ENCODE assay signal across 8 mouse cellular contexts in genomic region chr3:88579454-88580117, GRCm38 (mm10). TPM values are rescaled to one million over a fixed set of nuclear protein-coding genes. Genes with fewer than 3 reads are reported as not detected.
DNase-seq lines count a peak whose midpoint lies in the region; ATAC-seq and TF ChIP-seq lines count a peak whose summit lies in the region.

No protein-coding gene starts in this region.

- H3K27me3 ChIP-seq in cerebellum, adult 2 months (ENCODE audit: control insufficient read depth, insufficient read depth, low read length), result no peaks in the 10 kb centered on the region
- no peaks in the 10 kb centered on the region for H3K27me3 ChIP-seq in forebrain, postnatal 0 days (ENCODE audit: insufficient read depth, low read length)

- no peaks in the 10 kb centered on the region for H3K9me3 ChIP-seq in forebrain, postnatal 0 days (ENCODE audit: low read length)

- peak overlapping the region; percentile 88 for H3K27ac ChIP-seq in cerebellum, adult 2 months (ENCODE audit: insufficient read depth, low read length)
- peak overlapping the region; percentile 68; the same call in 1 of the 2 replicates for H3K27ac ChIP-seq in forebrain, postnatal 0 days (ENCODE audit: low read depth, low read length)
- peak overlapping the region; percentile 90 for H3K27ac ChIP-seq in layer of hippocampus, adult 2 months

- peaks cover 23% of the 10 kb centered on the region for H3K36me3 ChIP-seq in forebrain, postnatal 0 days (ENCODE audit: insufficient read depth)

- H3K4me1 ChIP-seq in cerebellum, adult 2 months (ENCODE audit: control insufficient read depth, insufficient read depth, low read length), result no peaks in the 10 kb centered on the region
- H3K4me1 ChIP-seq in forebrain, postnatal 0 days (ENCODE audit: insufficient read depth), result peaks cover 7% of the 10 kb centered on the region; the same call in 1 of the 2 replicates
- H3K4me1 ChIP-seq in lung, adult 2 months (ENCODE audit: control insufficient read depth, insufficient read depth, low read length), result peaks cover 6% of the 10 kb centered on the region

- H3K9ac ChIP-seq in forebrain, postnatal 0 days, result peak overlapping the region; percentile 79

- peak overlapping the region; percentile 71 for H3K4me2 ChIP-seq in forebrain, postnatal 0 days (ENCODE audit: low read depth)

- peak; percentile 97 for ATAC-seq in forebrain, postnatal 0 days
- peak; percentile 98 for ATAC-seq in neutrophil, adult 5-6 weeks (ENCODE audit: extremely low read depth, insufficient number of reproducible peaks, low FRiP score, poor library complexity, severe bottlenecking)

- peak overlapping the region; percentile 95 for H3K4me3 ChIP-seq in cerebellum, adult 2 months (replicated peaks; ENCODE audit: insufficient read depth, low read depth, low read length)
- H3K4me3 ChIP-seq in forebrain, postnatal 0 days (ENCODE audit: low read depth, low read length), result peak overlapping the region; percentile 78
- H3K4me3 ChIP-seq in layer of hippocampus, adult 2 months, result peak overlapping the region; percentile 72
- H3K4me3 ChIP-seq in lung, adult 2 months (replicated peaks; ENCODE audit: extremely low read depth, low read depth, low read length), result peak overlapping the region; percentile 90

- DNase-seq in MEL-GATA-1-ER (ENCODE audit: extremely low read depth, low read depth), result peak; percentile 93
- peak; percentile 84 to 87 for DNase-seq in cerebellum, adult 2 months
- peak; percentile 87 for DNase-seq in forebrain, postnatal 0 days
- peak; percentile 83 for DNase-seq in heart, postnatal 4 days
- peak; percentile 82 to 88 for DNase-seq in layer of hippocampus, adult 2 months (ENCODE audit: low spot score in 2 of 2)
- peak; percentile 77 for DNase-seq in lung, adult 2 months
- peak; percentile 84 for DNase-seq in testis, postnatal 14 days (ENCODE audit: low spot score)

- no peak for TF ChIP-seq CTCF in cerebellum, adult 2 months (IDR thresholded peaks at IDR 0.05; ENCODE audit: borderline replicate concordance, insufficient read depth, low read depth, low read length)
- no peak for TF ChIP-seq CTCF in forebrain, postnatal 0 days (IDR thresholded peaks at IDR 0.05; ENCODE audit: low read depth)
- no peak for TF ChIP-seq CTCF in layer of hippocampus, adult 2 months (conservative IDR thresholded peaks at IDR 0.05)
- TF ChIP-seq CTCF in lung, adult 2 months (IDR thresholded peaks at IDR 0.05; ENCODE audit: insufficient read depth, low read length), result no peak

- under 1% methylated on average over 34 of the region's 34 CpGs for WGBS in cerebellum, adult 2 months
- WGBS in forebrain, postnatal 0 days, result under 1% methylated on average over 34 of the region's 34 CpGs
- under 1% methylated on average over 34 of the region's 34 CpGs for WGBS in lung, adult 2 months

- peak; percentile 82; the same call in 1 of the 2 replicates for TF ChIP-seq POLR2A in cerebellum, adult 2 months (IDR thresholded peaks at IDR 0.05; ENCODE audit: borderline replicate concordance, insufficient read depth, low read length)
- peak; percentile 89; the same call in 1 of the 2 replicates for TF ChIP-seq POLR2A in lung, adult 2 months (IDR thresholded peaks at IDR 0.05; ENCODE audit: borderline replicate concordance, extremely low read depth, low read depth, low read length)

RNA-seq across cellular contexts. Expression of gene Ssr2, which starts 3.9 kb away (rescaled TPM):
- 141 and 142 TPM in 2 replicates for polyA plus RNA-seq in cerebellum, adult 2 months (2012; rRNA removed)
- total RNA-seq in forebrain, postnatal 0 days (2014; rRNA removed), result 170 and 254 TPM in 2 replicates
- 204 and 233 TPM in 2 replicates for polyA plus RNA-seq in forebrain, postnatal 0 days (2015; fragmentation: Nextera tagmentation; extraction: Ambion mirVana)
- total RNA-seq in heart, postnatal 4 days (2021), result 100 to 1,000 TPM; 145 to 152 TPM
- 10 to 100 TPM; 86.8 to 91.6 TPM for total RNA-seq in layer of hippocampus, adult 2 months (2021)
- polyA plus RNA-seq in lung, adult 2 months (2012; rRNA removed), result 139 and 188 TPM in 2 replicates
- 21.5 and 25.4 TPM in 2 replicates for total RNA-seq in neutrophil, adult 5-6 weeks (2017)

RNA-seq across cellular contexts. Expression of gene Ubqln4, which starts 26.0 kb away (rescaled TPM):
- polyA plus RNA-seq in cerebellum, adult 2 months (2012; rRNA removed), result 86.4 and 87.3 TPM in 2 replicates
- total RNA-seq in forebrain, postnatal 0 days (2014; rRNA removed), result 102 and 116 TPM in 2 replicates
- polyA plus RNA-seq in forebrain, postnatal 0 days (2015; fragmentation: Nextera tagmentation; extraction: Ambion mirVana), result 29.3 and 30.8 TPM in 2 replicates
- total RNA-seq in heart, postnatal 4 days (2021), result 10 to 100 TPM; 55.3 to 60.1 TPM
- 100 to 1,000 TPM; 110 to 116 TPM for total RNA-seq in layer of hippocampus, adult 2 months (2021)
- 47.0 and 52.6 TPM in 2 replicates for polyA plus RNA-seq in lung, adult 2 months (2012; rRNA removed)
- total RNA-seq in neutrophil, adult 5-6 weeks (2017), result 25.3 and 26.3 TPM in 2 replicates

RNA-seq across cellular contexts. Expression of gene Arhgef2, which starts 26.2 kb away (rescaled TPM):
- 128 and 129 TPM in 2 replicates for polyA plus RNA-seq in cerebellum, adult 2 months (2012; rRNA removed)
- 78.8 and 82.2 TPM in 2 replicates for total RNA-seq in forebrain, postnatal 0 days (2014; rRNA removed)
- 37.1 and 66.7 TPM in 2 replicates for polyA plus RNA-seq in forebrain, postnatal 0 days (2015; fragmentation: Nextera tagmentation; extraction: Ambion mirVana)
- 100 to 1,000 TPM; 104 to 109 TPM for total RNA-seq in heart, postnatal 4 days (2021)
- 100 to 1,000 TPM; 268 to 283 TPM for total RNA-seq in layer of hippocampus, adult 2 months (2021)
- polyA plus RNA-seq in lung, adult 2 months (2012; rRNA removed), result 186 and 233 TPM in 2 replicates
- 144 and 164 TPM in 2 replicates for total RNA-seq in neutrophil, adult 5-6 weeks (2017)

RNA-seq across cellular contexts. Expression of gene Lamtor2, which starts 26.7 kb away (rescaled TPM):
- polyA plus RNA-seq in cerebellum, adult 2 months (2012; rRNA removed), result 143 and 159 TPM in 2 replicates
- total RNA-seq in forebrain, postnatal 0 days (2014; rRNA removed), result 52.2 and 55.5 TPM in 2 replicates
- polyA plus RNA-seq in forebrain, postnatal 0 days (2015; fragmentation: Nextera tagmentation; extraction: Ambion mirVana), result 186 and 202 TPM in 2 replicates
- 10 to 100 TPM; 81.9 to 89.1 TPM for total RNA-seq in heart, postnatal 4 days (2021)
- 100 to 1,000 TPM in 1 of 2 experiments, 10 to 100 TPM in 1; 96.0 to 106 TPM for total RNA-seq in layer of hippocampus, adult 2 months (2021)
- polyA plus RNA-seq in lung, adult 2 months (2012; rRNA removed), result 116 and 135 TPM in 2 replicates
- 66.6 and 68.0 TPM in 2 replicates for total RNA-seq in neutrophil, adult 5-6 weeks (2017)

RNA-seq across cellular contexts. Expression of gene Rab25, which starts 31.5 kb away (rescaled TPM):
- 0.46 and 1.4 TPM in 2 replicates for polyA plus RNA-seq in cerebellum, adult 2 months (2012; rRNA removed)
- total RNA-seq in forebrain, postnatal 0 days (2014; rRNA removed), result not detected in 2 replicates
- 0.33 TPM in 1 of 2 replicates, not detected in the other for polyA plus RNA-seq in forebrain, postnatal 0 days (2015; fragmentation: Nextera tagmentation; extraction: Ambion mirVana)
- not detected for total RNA-seq in heart, postnatal 4 days (2021)
- not detected for total RNA-seq in layer of hippocampus, adult 2 months (2021)
- polyA plus RNA-seq in lung, adult 2 months (2012; rRNA removed), result 53.0 and 105 TPM in 2 replicates
- 0.47 and 1.1 TPM in 2 replicates for total RNA-seq in neutrophil, adult 5-6 weeks (2017)

Comparison
In these comparisons a context has a peak if more than half of its experiments do, and no peak if none do; other contexts are left out.
1. Peak in every context shown above with its lines: DNase-seq, ATAC-seq, H3K4me3 ChIP-seq and H3K27ac ChIP-seq.